Mouse (Mus musculus): ENCODE data around the gene Ifi27.
"Not testable (repeated sequence)": the region's sequence is repeated elsewhere in the genome, so short reads cannot be mapped to it uniquely, and the experiment has no call there.

The Ifi27 gene

DNA sequence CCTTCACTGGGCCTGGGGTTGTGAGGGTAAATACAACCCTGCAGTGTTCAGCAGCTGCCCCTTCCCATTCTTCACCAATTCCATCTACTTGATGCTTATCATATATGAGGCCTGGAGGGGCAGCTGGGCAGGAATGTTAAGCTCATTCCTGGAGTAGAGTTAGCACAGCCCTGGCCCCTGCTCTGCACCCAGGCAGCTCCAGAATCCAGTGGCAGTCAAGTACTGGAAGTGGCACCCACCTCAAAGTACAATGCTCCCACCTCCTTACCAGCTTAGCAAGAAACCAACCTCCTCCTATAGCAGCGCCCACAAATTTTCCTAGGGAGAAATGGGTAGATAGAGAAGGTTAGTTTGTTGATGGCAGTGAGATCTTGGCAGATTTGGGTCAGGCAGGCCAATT is 22.7 kb downstream of the Ifi27 start:
- DNase-seq (ENCODE audit: low spot score), result not testable (repeated sequence)

DNA sequence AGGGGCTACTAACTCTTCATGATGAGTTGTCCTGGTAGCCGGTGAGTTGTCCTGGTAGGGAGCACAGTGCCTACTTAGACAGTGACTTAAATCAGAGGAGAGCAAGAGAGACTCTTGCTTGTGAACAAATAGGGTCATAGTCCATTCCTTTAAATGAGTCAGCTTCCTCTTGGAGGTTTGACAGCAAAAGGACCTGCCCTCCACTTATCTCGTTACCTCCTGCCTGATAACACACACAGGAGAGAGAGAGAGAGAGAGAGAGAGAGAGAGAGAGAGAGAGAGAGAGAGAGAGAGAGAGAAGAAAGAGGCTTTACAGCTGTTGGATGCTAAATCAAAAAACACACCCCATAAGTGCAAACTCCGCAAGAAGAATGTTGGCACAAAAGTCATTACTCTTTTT is 23.1 kb downstream of the Ifi27 start, which contains the start of gene Ifi27l2b:
Gene Ifi27l2b, minus strand, starts transcription at position 84 of the 400 bp plus-strand sequence.
- no peak for DNase-seq (ENCODE audit: low spot score)

DNA sequence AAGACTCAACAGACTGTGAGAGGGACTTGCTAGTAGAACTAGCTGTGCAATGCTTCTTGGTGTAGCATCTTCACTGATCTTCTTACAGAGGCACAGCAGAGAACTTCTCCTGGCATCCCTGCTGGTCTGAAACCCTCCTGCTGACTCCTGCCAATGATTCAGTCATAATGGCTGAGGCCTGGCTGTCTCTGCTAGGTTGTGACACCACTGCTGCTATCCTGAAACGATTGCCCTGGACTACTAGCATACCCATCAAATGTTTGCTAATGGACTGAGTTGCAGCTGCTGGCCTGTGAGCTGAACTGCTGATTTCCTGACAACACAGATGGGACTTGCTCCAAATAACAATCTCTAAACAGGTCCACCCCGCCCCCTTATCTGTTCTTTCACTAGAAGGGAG is 40.5 kb downstream of the Ifi27 start:
- no peak for DNase-seq (ENCODE audit: low spot score)

DNA sequence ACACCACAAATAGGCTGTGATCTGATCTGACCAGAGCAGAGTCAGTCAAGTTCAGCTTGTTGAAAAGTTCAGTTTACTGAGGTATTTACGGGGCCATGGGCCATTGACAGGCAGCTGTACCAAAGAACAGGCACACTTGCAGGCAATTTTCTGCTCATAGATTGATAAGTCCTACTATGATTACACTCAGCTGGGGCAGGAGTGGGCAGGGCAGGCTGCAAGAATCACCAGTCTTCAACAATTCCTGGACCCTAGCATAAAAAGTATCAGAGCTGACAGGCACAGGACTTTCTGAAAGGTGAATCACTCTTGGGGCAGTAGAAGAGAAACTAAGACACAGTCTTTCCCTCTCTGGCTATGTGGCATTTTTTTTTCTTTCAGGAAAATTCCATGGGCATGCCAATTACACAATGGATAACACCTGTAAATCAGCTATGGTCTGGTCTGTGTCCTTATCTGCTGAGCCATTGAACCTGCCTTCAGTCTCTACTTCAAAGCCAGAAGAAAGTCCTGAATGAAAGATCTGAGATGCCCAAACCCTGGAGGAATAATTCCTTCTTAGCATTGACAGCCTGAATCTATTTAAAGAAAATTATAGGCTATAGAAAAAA is 42.9 kb downstream of the Ifi27 start:
- DNase-seq (ENCODE audit: low spot score), result no peak

DNA sequence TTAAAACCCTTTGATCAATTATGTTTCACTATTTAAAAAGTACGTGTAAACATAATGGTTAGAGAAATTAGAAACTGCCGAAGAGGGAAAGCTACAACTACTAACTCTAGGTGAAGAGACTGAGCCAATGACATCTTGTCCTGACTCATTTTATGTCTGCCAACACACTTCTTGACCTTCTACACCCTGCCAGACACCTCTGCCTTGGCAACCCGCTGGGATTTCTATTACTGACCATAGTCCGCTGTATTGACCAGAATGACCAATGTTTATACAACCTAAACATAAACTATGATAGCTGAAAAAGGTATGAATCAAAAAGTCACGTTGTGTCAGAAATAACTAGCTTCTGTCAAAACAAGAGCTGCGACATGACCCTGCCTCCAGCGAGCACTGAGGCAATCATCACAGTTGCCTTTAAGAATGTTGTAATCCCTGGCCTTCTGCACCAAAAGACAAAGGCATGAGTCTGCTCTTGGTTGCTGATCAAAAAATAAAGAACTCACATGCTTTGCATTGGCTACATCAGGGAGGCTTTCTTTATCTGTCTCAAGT is 43.5 kb downstream of the Ifi27 start:
- DNase-seq (ENCODE audit: low spot score), result no peak

DNA sequence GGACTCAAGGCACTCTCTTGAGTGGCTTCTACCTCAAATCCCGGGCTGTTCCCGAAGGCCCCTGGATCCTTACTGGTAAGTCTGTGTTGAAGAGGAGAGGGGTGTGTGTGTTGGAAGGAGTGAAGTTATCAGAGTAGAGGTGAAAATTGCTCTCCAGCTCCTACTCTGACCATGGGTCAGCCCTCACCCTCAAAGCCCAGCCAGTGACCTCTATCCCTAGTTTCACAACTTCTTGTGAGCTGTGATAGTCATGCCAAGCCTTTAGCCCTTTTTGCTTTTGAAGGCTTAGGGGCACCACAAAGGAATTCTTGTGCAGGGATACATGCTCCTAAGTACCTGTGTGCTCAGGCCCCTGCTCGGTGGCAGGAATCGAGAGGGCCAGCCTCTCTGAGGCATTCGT is 47.7 kb downstream of the Ifi27 start:
- DNase-seq (ENCODE audit: low spot score), result peak; percentile 0

DNA sequence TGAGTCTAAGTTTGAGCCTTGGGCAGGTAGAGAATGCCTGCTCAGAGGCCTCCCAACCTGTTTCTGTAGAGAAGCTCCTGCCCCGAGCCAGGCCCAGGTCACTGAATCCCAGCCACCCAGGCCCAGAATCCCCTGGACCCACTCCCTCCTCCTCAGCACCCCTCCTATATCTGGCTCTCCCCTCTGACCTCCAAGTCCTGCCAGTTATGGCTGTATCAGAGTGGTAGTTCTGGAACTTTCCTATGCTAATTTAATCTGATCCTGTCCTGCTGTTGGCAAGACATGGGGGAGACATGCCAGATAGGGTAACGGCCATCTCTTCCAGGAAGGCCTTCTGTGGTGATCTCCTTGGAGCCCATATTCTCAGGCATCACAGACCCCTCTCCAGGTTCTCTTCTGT is 48.8 kb downstream of the Ifi27 start:
- no peak for DNase-seq (ENCODE audit: low spot score)

DNA sequence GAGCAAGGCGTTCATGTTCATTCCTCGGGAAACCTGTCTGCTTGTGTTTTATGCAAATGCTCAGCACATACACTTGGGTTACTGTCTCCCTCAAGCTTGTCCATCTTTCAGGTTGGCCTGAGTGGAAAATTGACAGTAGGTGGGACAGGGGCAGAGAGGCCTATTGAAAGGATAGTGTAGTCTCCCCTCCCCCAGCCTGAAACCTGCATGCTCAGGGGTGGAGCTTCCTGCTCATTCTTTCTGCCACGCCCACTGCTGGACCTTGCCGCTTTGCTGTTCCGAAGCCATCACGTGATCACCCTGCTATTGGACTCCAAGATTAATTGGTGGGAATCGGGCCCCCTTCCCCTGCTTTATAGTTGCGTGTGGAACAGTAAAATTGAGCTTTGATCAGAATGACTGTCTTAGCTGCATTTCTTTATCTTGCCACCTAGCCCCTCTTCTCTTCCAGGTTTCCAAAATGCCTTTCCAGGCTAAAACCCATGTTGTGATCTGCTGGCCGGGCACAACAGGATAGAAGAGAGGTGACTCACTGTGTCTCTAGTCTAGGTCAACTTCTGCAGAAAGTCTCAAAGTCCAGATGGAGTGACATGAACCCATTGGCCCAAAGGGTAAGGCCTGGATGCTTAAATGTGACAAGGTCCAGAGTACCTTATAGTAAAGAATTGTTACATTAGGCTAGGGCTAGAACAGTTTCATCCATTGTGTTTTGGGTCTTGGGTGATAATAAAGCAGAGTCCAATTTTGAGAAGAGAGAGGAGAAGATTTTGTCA is 50.4 kb downstream of the Ifi27 start:
- not testable (repeated sequence) for DNase-seq (ENCODE audit: low spot score)

DNA sequence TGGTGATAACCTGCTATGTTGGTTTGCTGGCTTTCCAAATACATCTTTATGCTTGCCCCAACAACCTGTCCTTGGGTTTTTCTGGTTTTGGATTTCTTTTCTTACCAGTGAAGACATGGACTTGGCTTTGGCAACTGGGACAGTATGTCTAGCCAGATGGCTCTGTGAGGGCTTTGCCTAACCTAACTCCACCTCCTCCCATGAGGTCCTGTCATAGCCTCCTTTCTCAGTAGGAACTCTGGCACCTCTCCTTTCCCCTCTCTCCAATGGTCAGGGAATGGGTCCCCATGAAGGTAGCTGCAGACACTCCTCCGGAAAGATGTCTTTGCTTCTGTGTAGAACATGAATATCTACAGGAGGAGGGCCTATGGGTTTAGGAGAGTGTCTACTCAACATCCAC is 52.7 kb downstream of the Ifi27 start:
- DNase-seq (ENCODE audit: low spot score), result no peak

DNA sequence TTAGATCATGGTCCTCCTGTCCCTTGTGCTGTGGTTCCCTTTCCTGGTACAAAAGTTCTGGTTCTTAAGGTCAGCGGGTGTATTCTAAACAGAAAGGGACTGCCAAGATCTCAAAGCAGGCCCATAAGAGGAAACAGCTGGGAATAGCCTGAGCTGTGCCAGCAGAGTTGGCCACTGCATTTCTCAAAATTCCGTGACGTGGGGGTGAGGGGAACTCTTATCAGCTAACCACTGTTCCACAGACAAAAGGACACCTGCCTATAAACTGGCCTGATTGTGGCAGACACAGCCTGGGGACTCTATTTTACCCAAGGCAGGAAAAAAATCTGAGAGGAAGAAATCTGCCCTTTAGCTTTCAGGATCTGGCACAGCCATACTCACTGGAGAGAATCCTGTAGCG is 53.3 kb downstream of the Ifi27 start:
- no peak for DNase-seq (ENCODE audit: low spot score)

DNA sequence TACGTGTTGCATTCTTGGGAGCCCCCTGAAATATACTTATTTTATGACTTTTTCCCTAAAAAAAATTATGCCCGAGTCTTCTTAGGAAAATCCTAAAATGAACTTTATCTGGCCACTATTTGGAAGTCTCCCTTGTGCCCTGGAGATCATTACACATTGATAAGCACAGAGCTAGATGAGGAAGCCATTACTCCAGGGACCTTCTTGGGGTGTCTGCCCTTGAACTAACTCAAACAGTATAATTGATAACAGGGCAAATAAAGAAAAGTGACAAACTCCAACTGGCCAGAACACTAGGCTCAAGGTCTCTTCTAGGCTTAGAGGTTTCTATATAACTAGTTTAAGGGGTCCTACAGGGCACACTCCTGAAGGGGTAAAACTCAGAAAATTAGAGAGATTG is 53.7 kb downstream of the Ifi27 start:
- DNase-seq (ENCODE audit: low spot score), result no peak

Data from layer of hippocampus, adult 11-12 months (tissue).